Mouse (Mus musculus): ENCODE data around the gene Chn2. TPM values are rescaled to one million over a fixed set of nuclear protein-coding genes. Genes with fewer than 3 reads are reported as not detected.

Chn2 gene
- total RNA-seq, 2 experiments from 2014 or later = 3.0 to 4.3 TPM

DNA sequence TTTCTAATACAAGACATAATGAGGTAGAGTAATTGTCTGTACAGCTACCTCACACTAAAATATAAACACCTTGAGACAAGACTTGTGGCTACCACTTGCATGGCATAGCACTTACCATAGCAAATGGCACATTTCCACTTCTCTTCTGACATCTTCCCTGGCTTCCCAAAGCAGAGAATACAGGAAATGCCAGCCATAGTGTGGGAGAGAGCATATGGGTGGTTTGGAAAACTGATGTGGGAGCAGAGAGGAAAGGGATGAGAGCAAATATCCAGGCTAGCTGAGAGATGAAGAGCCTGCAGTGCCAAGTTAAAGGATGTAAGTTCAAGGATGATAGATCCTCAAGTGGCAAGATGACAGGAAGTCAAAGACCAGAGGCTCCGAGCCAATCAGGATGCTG, 266.4 kb downstream of the Chn2 start:
- intact Hi-C loops (cut with DNase I) = no loop called here
- no peak for DNase-seq (ENCODE audit: low spot score)

DNA sequence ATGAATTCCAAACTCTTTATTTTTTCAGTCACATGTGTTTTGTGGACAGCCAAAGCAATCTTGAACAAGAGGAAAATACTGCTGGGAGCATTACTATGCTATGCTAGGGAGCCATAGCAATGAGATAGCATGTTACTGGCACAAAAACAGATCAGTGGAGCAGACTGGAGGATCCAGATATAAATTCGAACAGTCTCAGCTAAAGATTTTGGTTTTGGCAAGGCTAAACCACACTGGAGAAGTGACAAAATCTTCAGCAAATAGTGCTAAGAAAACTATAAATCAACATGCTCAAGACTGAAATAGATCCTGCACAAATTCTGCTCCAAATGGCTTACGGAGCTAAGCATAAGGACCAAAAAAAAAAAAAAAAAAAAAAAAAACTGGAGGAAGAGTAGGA, 273.7 kb downstream of the Chn2 start:
- intact Hi-C loops (cut with DNase I) = no loop called here
- DNase-seq (ENCODE audit: low spot score) = no peak

DNA sequence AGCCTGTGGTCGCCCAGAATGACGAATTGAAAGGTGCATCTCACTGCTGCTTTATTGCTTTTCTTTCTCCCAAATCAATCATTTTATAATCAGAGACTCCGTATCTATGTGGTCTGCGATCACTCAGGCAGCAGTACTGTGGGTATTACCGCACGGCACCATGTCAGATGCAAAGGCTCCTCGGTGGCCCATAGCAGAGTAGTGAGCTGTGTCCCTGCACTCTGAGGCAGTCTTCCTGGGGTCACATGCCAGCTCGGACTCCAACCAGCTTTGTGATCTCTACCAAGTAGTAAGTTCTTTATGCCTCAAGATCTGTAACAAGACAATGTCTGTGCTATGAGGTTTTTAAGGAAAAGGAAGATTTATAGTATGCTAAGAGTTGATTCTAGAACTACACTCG, 279.3 kb downstream of the Chn2 start:
- DNase-seq (ENCODE audit: low spot score) = no peak
- intact Hi-C loops (cut with DNase I) = no loop called here

DNA sequence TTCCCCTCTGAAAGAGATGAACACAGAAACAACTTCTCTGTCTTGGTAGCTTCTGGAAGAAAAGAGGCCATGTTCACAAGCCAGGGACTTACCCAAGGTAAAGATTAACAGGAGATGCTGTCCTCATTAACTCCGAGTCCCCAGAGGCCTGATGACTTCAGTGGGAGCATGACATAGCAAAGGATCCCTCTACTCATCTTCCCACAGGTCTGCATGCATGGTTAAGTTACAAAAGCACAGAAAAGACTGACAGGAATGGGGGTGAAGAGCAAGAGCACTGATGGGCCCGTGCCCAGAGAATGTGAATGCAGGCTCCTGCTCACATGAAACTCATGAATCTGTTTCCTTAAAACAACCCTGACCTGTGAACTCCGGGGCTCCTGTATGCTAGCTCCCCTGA, 279.8 kb downstream of the Chn2 start:
- intact Hi-C loops (cut with DNase I) = no loop called here
- no peak for DNase-seq (ENCODE audit: low spot score)

DNA sequence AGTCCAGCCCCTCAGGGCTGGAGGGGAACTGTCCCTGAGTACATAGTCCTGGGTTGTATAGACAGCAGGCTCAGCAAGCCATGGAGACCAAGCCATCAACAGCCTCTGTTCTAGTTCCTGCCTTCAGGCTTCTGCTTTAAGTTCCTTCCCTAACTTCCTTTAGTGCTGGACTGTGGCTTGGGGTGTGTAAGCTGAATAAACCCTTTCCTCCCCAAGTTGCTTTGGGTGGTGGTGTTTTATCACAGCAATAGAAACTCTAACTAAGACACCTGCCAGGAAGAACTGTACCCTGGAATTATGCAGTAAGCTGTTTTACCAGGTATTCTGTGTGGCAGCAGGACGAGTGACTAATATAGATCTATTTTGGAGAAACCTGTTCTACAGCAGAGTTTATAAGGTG, 280.9 kb downstream of the Chn2 start:
- DNase-seq (ENCODE audit: low spot score) = no peak
- intact Hi-C loops (cut with DNase I) = no loop called here

DNA sequence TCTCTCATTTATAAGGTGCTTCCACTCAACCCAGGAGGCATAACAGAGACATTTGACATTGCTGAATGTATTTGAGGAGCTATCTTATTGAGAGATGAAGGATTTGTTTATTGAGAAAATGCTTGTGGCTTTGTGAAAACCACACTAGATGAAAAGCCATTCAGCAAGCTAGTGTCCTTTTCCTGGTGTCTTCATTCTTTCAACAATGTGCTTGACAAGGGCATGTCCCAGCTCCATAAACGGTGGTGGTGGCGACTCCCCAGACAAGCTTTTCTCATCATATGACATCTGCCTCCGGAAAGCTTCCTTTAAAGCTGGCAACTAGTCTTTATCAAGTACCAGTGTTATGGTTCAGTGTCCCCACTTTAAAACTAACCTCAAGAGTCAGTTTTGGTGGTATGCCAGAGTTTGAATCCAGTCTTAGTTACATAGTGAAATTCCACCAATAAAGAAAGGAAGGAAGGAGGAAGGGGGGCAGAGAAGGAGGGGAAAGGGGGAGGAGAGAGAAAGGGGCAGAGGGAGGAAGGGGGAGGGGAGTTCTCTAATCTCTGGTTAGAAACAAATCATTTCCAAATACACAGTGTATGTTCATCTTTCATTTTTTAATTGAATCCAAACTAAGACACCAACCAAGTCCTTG, 286.0 kb downstream of the Chn2 start, which contains the start of gene Prr15:
Gene Prr15 (plus strand): TSS at position 590 of the 640 bp plus-strand sequence.
- no peak for DNase-seq (ENCODE audit: low spot score)
- intact Hi-C loops (cut with DNase I) = loop anchor here (5.0 kb wide), 1 partner anchor 78 kb away; no protein-coding TSS in a partner anchor

DNA sequence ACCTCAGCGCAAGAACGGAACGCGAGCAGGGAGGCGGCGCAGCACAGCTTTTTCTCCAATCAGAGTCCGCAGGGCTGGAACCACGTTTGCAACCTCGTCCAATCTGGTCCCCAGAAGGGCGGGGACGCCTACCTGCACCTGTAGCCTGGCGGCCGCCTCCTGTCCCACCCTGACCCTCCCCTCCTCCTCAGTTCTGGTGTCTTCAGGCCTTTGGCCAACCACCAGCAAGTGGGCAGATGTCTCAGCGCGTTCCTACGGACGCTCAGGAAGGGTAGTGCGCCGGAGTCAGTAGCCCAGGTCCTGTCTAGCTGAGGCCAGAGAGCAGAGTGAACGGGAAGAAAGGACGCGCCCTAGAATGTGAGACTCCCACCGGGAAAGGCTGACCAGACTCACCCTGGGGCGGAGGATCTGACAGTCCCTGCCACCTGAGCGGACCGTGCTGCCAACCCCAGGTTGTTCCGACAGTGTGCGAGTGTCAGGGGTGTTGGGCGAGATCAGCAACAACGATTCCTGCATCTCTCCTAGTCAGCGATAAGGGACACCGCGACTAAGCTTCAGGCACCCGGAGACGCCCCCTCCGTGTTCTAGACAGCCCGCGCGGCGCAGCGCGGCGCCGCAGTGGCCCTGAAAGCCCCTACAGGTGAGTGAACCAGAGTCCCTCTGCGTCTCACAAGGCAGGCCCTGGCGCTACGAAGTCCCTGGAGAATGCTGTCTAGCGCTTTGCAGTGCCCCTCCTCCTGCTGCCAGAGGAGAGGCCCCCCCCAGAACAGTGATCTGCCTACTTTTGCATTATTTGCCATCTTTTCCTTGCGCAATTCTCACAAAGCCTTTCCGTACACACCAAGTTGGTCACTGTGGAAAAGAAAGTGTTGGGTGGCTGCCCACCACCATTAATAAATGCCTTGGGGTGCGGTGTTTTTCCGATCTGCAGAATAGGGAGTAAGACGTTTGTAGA, 287.6 kb downstream of the Chn2 start:
- intact Hi-C loops (cut with DNase I) = loop anchor here (5.0 kb wide), 1 partner anchor 80 kb away; no protein-coding TSS in a partner anchor
- DNase-seq (ENCODE audit: low spot score) = peak; percentile 37

DNA sequence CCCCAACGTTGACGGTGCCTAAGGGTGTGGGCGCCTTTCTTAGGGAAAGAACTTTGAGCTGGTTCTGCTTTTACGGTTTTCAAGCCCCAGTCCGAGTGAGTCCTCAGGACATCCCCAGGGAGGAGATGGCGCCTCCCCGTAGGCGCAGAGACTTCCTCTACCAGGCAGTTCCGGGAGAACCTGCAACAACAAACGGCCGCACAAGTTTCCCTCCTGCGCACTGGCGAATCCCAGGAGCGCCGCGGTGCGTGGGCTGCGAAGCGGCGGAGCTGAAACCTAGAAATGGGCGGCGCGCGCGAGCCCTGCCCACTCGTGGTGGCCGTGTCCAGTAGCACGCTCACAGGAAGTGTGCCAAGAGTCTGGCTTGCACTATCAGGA, 288.3 kb downstream of the Chn2 start:
- DNase-seq (ENCODE audit: low spot score) = peak; percentile 63
- intact Hi-C loops (cut with DNase I) = loop anchor here (5.0 kb wide), 1 partner anchor 80 kb away; no protein-coding TSS in a partner anchor

DNA sequence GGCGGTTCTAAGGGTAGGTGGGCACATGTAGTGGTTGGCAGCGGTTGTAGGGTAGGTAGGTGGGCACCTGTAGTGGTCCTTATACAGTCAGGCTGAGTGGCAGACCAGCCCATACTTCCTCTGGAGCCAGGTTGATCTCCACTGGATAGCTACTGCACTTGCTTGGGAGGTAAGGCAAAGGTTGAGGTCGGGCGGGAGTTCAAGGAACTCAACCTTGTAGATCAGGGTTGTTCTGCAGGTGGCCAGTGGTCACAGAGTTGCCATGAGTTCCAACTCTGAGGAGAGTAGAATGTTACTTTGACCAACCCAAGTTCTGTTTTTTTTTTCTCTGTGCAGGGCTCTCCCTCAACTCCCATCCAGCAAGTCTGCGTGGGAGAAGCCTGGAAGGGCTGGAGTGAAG, 289.4 kb downstream of the Chn2 start:
- intact Hi-C loops (cut with DNase I) = loop anchor here (5.0 kb wide), 1 partner anchor 81 kb away; no protein-coding TSS in a partner anchor
- DNase-seq (ENCODE audit: low spot score) = no peak

DNA sequence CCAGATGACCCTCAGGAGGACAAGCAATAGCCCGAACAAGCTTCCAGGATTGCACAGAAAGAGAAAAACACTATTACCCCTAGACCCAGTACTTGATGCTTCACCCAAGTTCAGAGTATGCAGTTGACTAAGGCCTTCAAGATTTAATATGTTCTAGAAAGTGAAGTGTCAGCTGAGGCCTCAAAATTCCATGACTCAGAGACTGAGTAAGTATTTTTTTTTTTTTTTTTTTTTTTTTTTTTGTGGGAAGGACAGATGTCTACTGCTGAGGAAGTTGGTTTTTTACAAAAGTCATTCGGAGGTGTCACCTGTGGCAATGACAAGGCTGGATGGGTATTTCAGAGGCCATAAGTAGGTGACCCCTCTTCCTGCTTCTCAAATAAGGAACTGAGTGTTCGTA, 290.2 kb downstream of the Chn2 start:
- DNase-seq (ENCODE audit: low spot score) = no peak
- intact Hi-C loops (cut with DNase I) = loop anchor here (5.0 kb wide), 1 partner anchor 82 kb away; no protein-coding TSS in a partner anchor

DNA sequence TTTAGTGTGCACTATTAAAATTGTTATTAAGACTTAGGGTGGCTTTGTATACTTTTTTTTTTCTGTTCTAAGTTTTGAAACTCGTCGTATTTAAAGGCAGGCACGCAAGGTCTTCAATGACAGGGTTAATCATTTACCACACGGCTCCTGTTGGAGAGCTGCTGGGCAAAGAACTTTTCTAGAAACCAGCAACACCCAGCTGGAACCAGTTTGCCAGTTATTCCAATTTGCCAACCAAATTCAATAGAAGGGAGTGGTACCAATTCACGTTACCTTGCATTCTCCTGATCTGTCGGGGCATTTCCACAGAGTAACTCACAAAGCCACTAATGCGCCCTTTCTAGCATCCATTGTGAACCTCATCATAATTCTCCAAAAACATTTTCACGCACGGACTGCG, 290.8 kb downstream of the Chn2 start:
- no peak for DNase-seq (ENCODE audit: low spot score)
- intact Hi-C loops (cut with DNase I) = no loop called here

DNA sequence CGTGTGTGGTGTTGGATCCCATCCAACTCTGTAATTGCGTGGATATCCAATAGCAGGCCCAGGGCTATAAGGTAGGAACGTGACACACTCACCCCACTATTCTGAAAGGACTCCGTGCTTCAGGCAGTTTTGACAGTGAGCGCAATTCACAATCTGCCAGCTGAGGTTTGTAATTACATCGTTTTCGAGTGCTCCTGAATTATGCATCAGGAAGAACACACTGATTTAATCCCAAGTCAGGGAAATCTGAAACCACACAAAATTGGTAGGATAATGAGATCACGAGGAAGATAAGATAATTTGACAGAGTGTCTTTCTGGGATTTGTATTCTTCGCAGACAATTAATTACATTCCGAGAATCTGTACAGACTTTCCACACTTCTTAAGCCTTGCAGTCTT, 292.4 kb downstream of the Chn2 start:
- intact Hi-C loops (cut with DNase I) = no loop called here
- no peak for DNase-seq (ENCODE audit: low spot score)

DNA sequence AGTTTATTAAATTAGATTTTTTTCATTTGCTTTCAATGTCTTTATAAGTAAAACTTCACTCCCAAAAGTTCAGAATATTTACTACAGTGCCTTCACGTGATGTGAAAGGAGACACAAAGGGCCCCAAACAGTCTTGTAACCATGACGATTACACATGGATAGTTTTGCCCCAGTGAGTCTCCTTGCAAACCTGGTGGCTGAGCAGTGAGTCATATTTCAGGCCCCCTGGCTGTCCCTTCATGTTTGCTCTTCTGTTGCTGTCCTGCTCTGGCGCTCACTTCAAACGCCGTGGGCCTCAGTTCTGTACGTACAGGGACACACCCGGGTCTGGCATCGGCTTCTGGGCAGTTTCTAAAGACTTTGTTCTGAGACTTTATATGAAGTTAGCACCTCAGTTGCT, 292.8 kb downstream of the Chn2 start:
- intact Hi-C loops (cut with DNase I) = no loop called here
- no peak for DNase-seq (ENCODE audit: low spot score)

DNA sequence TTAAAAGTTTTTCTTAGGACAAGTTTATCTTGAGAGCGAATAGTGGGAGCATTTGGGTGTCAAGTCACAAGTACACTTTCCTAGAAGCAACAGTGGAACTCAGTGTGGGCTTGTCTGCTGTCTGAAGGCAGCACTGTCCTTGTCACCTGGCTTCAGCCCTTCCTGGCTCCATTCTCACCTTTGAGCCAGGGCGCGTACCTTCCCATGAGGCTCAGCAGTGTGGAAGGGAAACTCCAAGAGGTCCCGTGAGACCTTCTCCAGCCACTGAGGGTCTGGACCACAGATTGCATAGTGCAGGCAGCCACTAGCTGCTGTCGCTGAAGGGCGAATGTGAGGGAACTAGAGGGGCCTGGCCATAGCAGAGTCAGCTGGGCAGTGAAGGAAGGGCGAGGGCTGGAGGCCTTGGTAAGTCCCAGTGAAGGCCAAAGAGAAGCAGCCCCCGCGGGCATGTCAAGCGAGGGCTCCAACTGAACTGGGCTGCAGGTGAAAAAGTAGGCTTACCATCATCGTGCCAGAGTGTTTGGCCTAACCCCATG, 293.8 kb downstream of the Chn2 start:
- intact Hi-C loops (cut with DNase I) = no loop called here
- no peak for DNase-seq (ENCODE audit: low spot score)

DNA sequence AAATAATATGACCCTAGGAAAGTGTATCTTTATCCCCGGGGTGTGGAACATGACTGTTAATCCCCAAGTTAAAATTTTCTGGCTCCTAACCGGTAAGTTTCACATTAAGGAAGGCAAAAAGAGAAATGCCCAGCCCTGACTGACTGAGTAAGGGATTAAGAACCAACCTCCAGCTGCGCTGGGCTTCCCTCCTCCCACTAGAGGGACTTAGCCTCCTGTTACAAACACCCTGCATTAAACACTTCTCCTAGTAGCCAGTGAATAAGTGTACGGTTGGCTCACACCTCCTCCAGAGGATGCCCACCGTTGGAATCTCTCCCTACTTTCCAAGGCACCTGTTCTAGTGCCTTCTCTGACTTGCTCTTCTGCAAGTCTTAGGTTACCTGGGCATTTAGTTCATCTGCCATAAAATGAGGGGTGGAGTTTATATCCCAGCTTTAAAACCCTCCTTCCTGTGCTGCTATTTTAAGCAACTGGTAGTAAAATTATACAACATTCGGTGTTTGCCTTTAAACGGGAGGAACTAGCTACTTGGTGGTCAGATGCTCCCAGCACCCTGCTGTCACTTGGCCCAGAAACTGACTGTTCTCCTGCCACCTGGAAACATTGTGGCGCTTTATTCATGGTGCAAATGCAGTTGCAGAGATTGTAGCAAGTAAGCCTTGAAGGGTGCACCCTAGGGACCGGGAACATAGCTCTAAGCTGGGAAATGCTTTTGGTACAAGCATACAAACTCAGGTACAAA, 294.5 kb downstream of the Chn2 start:
- intact Hi-C loops (cut with DNase I) = no loop called here
- no peak for DNase-seq (ENCODE audit: low spot score)

DNA sequence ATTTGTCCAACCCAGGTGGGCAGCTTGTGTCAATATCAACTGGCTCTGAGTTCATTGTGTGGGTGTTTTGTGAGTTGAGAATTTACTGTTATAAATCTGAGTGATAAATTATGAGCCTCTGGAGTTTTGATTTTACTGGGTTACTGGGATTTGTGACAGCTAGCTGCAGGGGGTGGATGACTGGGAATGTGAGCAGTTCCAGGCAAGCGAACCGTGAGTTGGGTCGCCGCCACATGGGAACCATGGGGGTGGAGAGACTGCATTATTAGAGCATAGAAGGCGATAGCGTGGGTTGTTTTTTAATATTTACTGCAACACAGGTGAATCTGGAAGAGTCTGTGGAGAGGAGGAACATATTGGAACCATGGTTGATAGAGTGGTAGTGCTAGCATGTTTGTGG, 298.0 kb downstream of the Chn2 start:
- no peak for DNase-seq (ENCODE audit: low spot score)
- intact Hi-C loops (cut with DNase I) = no loop called here

DNA sequence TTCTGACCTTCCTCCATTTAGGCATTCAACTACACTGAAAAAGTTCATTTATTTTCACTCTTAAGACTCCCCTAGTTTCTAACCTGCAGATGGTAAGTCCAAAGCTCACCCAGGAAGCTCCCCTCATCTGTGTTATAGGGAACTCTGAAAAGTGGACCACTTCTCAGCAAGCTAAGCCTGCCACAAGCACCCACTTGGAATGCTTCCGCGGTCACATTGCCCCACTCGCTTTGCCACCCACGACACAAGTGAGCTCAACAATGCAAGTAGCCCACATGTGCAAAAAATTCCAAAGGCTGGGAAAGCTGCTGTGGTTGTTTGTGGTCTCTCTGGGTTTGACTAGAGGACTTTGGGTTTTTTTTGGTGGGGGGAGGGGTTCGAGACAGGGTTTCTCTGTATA, 301.8 kb downstream of the Chn2 start:
- DNase-seq (ENCODE audit: low spot score) = no peak
- intact Hi-C loops (cut with DNase I) = no loop called here

DNA sequence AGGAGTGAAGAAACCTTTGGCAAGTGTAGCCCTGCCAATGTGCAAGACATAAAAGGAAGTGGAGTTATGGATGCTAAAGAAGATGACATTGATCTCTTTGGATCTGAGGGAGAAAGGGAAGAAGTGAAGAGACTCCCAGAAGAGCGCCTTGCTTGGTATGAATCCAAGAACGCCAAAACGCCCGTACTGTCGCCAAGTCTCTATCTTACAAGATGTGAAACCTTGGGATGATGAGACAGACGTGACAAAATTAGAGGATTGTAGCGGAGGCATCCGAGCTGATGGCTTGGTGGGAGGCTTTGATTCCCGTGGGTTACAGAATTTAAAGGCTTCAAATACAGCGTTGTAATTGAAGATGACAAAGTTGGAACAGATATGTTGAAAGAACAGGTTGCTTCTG, 302.9 kb downstream of the Chn2 start:
- intact Hi-C loops (cut with DNase I) = no loop called here
- DNase-seq (ENCODE audit: low spot score) = no peak

Data from heart, postnatal 25 days (tissue).